Mouse (Mus musculus) embryonic facial prominence, embryonic 12.5 days (tissue): ENCODE data around the gene Slc4a4. TPM values are rescaled to one million over a fixed set of nuclear protein-coding genes. Genes with fewer than 3 reads are reported as not detected.

Source experiments
- ATAC-seq: fragments of 200-750 bp; cut with Nextera tagmentation; 2 replicates; pipeline ENCODE4 v1.8.0; 2017; ENCODE audit not compliant: insufficient number of reproducible peaks, insufficient read depth, low FRiP score, low TSS enrichment
- H3K27ac ChIP-seq: fragments of 300-500 bp; sonication (generic); 2 replicates; pipeline ENCODE4 v1.5.1; 2016; ENCODE audit warnings: mild to moderate bottlenecking
- H3K27me3 ChIP-seq: fragments of 300-500 bp; sonication (generic); 2 replicates; pipeline ENCODE4 v1.6.1; 2016; ENCODE audit warnings: mild to moderate bottlenecking, moderate library complexity
- H3K36me3 ChIP-seq: fragments of 300-500 bp; sonication (generic); 2 replicates; pipeline ENCODE4 v1.6.1; 2016; ENCODE audit warnings: mild to moderate bottlenecking
- H3K4me1 ChIP-seq: fragments of 300-500 bp; sonication (generic); 2 replicates; pipeline ENCODE4 v1.6.1; 2016
- H3K4me2 ChIP-seq: fragments of 300-500 bp; sonication (generic); replicated peaks from 2 replicates; pipeline ENCODE4 v1.6.1; 2016; ENCODE audit warnings: mild to moderate bottlenecking, moderate library complexity
- H3K4me3 ChIP-seq: fragments of 300-500 bp; sonication (generic); 2 replicates; pipeline ENCODE4 v1.5.1; 2016; ENCODE audit warnings: mild to moderate bottlenecking
- H3K9ac ChIP-seq: fragments of 300-500 bp; sonication (generic); 2 replicates; pipeline ENCODE4 v1.6.1; 2016; ENCODE audit warnings: mild to moderate bottlenecking, moderate library complexity
- H3K9me3 ChIP-seq: fragments of 300-500 bp; sonication (generic); 2 replicates; pipeline ENCODE4 v1.6.1; 2016; ENCODE audit warnings: mild to moderate bottlenecking, moderate library complexity
- WGBS: fragments of 180-500 bp; shearing (Covaris S2); methylation state at CpG from one replicate; pipeline ENCODE4 v1.1.7; 2016; 5-methylcytosine and 5-hydroxymethylcytosine counted together
- polyA plus RNA-seq: library from polyadenylated mRNA; unstranded; fragments of >200 nt; fragmentation: Nextera tagmentation; extraction: Ambion mirVana; gene quantifications from 2 replicates; pipeline ENCODE4 v1.2.1, GENCODE M21; 2016

The Slc4a4 gene
- polyA plus RNA-seq, 1 experiment from 2014 or later, result 2.8 TPM

- 58% methylated on average over 6 of the region's 6 CpGs for WGBS
- Histone ChIP-seq H3K9me3 (no peaks in the 10 kb centered on the region), H3K4me3 (no peak overlapping the region), H3K4me1 (no peaks in the 10 kb centered on the region), H3K4me2 (no peak overlapping the region), H3K27me3 (no peaks in the 10 kb centered on the region), H3K9ac (no peak overlapping the region), H3K27ac (no peak overlapping the region), H3K36me3 (no peaks in the 10 kb centered on the region)
- no peak for ATAC-seq
Observed at GRCm38 (mm10) chr5:88964685-88965290, 78.2 kb downstream of the Slc4a4 start.

GRCm38 (mm10) chr5:88966507-88966906, 79.9 kb downstream of the Slc4a4 start:
- no peak for ATAC-seq
- no peaks in the 10 kb centered on the region for H3K27me3 ChIP-seq
- 89% methylated on average over 4 of the region's 4 CpGs for WGBS
- no peaks in the 10 kb centered on the region for H3K4me1 ChIP-seq
- H3K36me3 ChIP-seq, result no peaks in the 10 kb centered on the region
- H3K9ac ChIP-seq, result no peak overlapping the region
- H3K4me2 ChIP-seq, result no peak overlapping the region
- no peak overlapping the region for H3K27ac ChIP-seq
- H3K4me3 ChIP-seq, result no peak overlapping the region
- H3K9me3 ChIP-seq, result no peaks in the 10 kb centered on the region

GRCm38 (mm10) chr5:88968923-88969639, 82.5 kb downstream of the Slc4a4 start:
- no peaks in the 10 kb centered on the region for H3K4me1 ChIP-seq
- no peaks in the 10 kb centered on the region for H3K9me3 ChIP-seq
- ATAC-seq, result no peak
- H3K9ac ChIP-seq, result no peak overlapping the region
- H3K36me3 ChIP-seq, result no peaks in the 10 kb centered on the region
- H3K27me3 ChIP-seq, result no peaks in the 10 kb centered on the region
- no peak overlapping the region for H3K4me3 ChIP-seq
- WGBS, result 48% methylated on average over 11 of the region's 11 CpGs
- H3K27ac ChIP-seq, result no peak overlapping the region
- no peak overlapping the region for H3K4me2 ChIP-seq

DNA sequence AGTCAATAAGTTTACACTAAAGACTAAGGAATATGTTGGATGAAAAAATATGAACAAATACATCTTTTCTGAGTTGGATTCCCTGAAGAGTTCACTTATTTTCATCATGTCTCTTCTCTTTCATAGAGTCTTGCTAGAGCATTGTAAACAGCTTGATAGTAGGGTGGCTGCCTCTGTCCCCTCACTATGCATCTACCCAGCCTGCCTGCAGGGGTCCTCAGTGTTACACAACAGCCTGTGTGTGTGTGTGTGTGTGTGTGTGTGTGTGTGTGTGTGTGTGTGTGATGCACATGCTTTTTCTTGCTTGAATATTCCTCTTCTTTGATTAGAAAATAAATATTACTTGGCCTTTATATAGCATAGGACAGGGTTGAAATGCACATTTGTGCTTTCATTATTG, 84.9 kb downstream of the Slc4a4 start:
- H3K4me1 ChIP-seq, result no peaks in the 10 kb centered on the region
- H3K27me3 ChIP-seq, result no peaks in the 10 kb centered on the region
- no peak overlapping the region for H3K9ac ChIP-seq
- no peak overlapping the region for H3K4me2 ChIP-seq
- no peak overlapping the region for H3K4me3 ChIP-seq
- ATAC-seq, result no peak
- H3K9me3 ChIP-seq, result no peaks in the 10 kb centered on the region
- no peak overlapping the region for H3K27ac ChIP-seq
- no peaks in the 10 kb centered on the region for H3K36me3 ChIP-seq

DNA sequence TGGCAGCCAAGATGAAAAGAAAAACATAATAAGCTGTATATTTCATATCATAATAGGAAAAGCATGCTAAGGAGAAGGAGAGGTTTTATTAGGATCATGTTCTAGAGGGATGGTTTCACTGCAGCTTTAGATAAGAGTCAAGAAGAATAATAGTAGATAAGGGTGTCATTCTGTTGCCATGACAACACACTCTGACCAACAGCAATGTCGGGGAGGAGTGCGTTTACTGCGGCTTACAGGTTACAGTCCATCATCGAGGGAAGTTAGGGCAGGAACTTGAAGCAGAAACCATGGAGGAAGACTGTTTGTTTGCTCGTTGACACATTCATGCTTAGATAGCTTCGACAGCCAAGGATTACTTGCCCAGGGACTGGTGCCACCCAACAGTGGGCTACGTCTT, 85.7 kb downstream of the Slc4a4 start:
- H3K36me3 ChIP-seq, result no peaks in the 10 kb centered on the region
- 78% methylated on average over 7 of the region's 7 CpGs for WGBS
- H3K9me3 ChIP-seq, result no peaks in the 10 kb centered on the region
- H3K27me3 ChIP-seq, result no peaks in the 10 kb centered on the region
- H3K4me1 ChIP-seq, result no peaks in the 10 kb centered on the region
- H3K4me3 ChIP-seq, result no peak overlapping the region
- no peak overlapping the region for H3K27ac ChIP-seq
- H3K9ac ChIP-seq, result no peak overlapping the region
- no peak overlapping the region for H3K4me2 ChIP-seq
- no peak for ATAC-seq

- H3K9ac ChIP-seq, result no peak overlapping the region
- WGBS, result 83% methylated on average over 1 of the region's 1 CpGs
- no peaks in the 10 kb centered on the region for H3K4me1 ChIP-seq
- H3K4me2 ChIP-seq, result no peak overlapping the region
- H3K9me3 ChIP-seq, result no peaks in the 10 kb centered on the region
- ATAC-seq, result no peak
- H3K36me3 ChIP-seq, result no peaks in the 10 kb centered on the region
- H3K27me3 ChIP-seq, result no peaks in the 10 kb centered on the region
- no peak overlapping the region for H3K4me3 ChIP-seq
- H3K27ac ChIP-seq, result no peak overlapping the region
Observed at GRCm38 (mm10) chr5:88973130-88973529, 86.5 kb downstream of the Slc4a4 start.

GRCm38 (mm10) chr5:88975694-88976093, 89.1 kb downstream of the Slc4a4 start:
- Histone ChIP-seq H3K36me3 (no peaks in the 10 kb centered on the region), H3K27ac (no peak overlapping the region), H3K4me3 (no peak overlapping the region), H3K4me2 (no peak overlapping the region), H3K9me3 (no peaks in the 10 kb centered on the region), H3K9ac (no peak overlapping the region), H3K27me3 (no peaks in the 10 kb centered on the region), H3K4me1 (no peaks in the 10 kb centered on the region)
- no peak for ATAC-seq

DNA sequence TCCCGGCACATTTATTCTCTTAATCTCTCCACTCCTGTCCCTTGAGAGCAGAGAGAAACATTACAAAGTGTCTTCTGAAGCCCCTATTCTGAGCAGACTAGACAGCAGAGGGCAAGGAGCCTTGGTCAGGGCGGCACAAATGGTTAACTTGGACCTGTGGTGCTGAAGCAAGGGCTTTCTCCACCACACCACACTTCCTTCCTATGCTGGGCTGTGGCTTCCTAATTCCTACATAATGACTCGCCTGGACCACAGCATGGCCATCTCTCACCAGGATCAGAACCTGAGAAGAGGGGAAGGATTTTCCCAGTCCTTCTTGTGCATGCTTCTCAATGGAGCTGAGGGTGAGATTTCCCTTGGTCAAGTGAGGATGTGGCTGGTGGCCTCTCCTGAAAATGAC, 89.8 kb downstream of the Slc4a4 start:
- WGBS, result 70% methylated on average over 3 of the region's 3 CpGs
- no peak for ATAC-seq

GRCm38 (mm10) chr5:88980740-88981139, 94.1 kb downstream of the Slc4a4 start:
- Histone ChIP-seq H3K4me3 (no peak overlapping the region), H3K9me3 (no peaks in the 10 kb centered on the region), H3K27me3 (no peaks in the 10 kb centered on the region), H3K36me3 (no peaks in the 10 kb centered on the region), H3K27ac (no peak overlapping the region), H3K9ac (no peak overlapping the region), H3K4me1 (no peaks in the 10 kb centered on the region), H3K4me2 (no peak overlapping the region)
- no peak for ATAC-seq
- WGBS, result 94% methylated on average over 4 of the region's 4 CpGs

More for the DNA sequence above, 89.8 kb downstream of the Slc4a4 start:
- H3K9me3 ChIP-seq, result no peaks in the 10 kb centered on the region
- no peaks in the 10 kb centered on the region for H3K4me1 ChIP-seq
- no peak overlapping the region for H3K27ac ChIP-seq
- no peaks in the 10 kb centered on the region for H3K27me3 ChIP-seq
- H3K4me2 ChIP-seq, result no peak overlapping the region
- H3K9ac ChIP-seq, result no peak overlapping the region
- H3K36me3 ChIP-seq, result no peaks in the 10 kb centered on the region
- no peak overlapping the region for H3K4me3 ChIP-seq

GRCm38 (mm10) chr5:88981243-88982014, 94.8 kb downstream of the Slc4a4 start:
- Histone ChIP-seq H3K9ac (no peak overlapping the region), H3K27me3 (no peaks in the 10 kb centered on the region), H3K4me1 (no peaks in the 10 kb centered on the region), H3K4me3 (no peak overlapping the region), H3K27ac (no peak overlapping the region), H3K9me3 (no peaks in the 10 kb centered on the region), H3K36me3 (no peaks in the 10 kb centered on the region), H3K4me2 (no peak overlapping the region)
- no peak for ATAC-seq
- WGBS, result 45% methylated on average over 8 of the region's 8 CpGs

GRCm38 (mm10) chr5:88982040-88982736, 95.6 kb downstream of the Slc4a4 start:
- no peaks in the 10 kb centered on the region for H3K36me3 ChIP-seq
- no peak overlapping the region for H3K9ac ChIP-seq
- H3K4me1 ChIP-seq, result no peaks in the 10 kb centered on the region
- H3K27me3 ChIP-seq, result no peaks in the 10 kb centered on the region
- H3K4me3 ChIP-seq, result no peak overlapping the region
- H3K9me3 ChIP-seq, result no peaks in the 10 kb centered on the region
- WGBS, result 74% methylated on average over 3 of the region's 3 CpGs
- no peak overlapping the region for H3K4me2 ChIP-seq
- ATAC-seq, result no peak
- no peak overlapping the region for H3K27ac ChIP-seq
